Mouse (Mus musculus) myocyte (in vitro differentiated cells): Measurements from ENCODE around the gene Ccr6. TPM values are rescaled to one million over a fixed set of nuclear protein-coding genes. Genes with fewer than 3 reads are reported as not detected.
A peak's percentile ranks its signal among the peaks of the same experiment; 100 is the strongest.

ENCODE experiments used
- H3K27me3 ChIP-seq: one replicate; pipeline ENCODE4 v1.6.1; 2011; ENCODE audit not compliant: control insufficient read depth, insufficient read depth, insufficient read length
- H3K36me3 ChIP-seq: one replicate; pipeline ENCODE4 v1.6.1; 2011; ENCODE audit not compliant: control insufficient read depth, insufficient read depth
- H3K4me2 ChIP-seq: one replicate; pipeline ENCODE4 v1.6.1; 2011; ENCODE audit warnings: low read depth, control low read depth
- H3K4me3 ChIP-seq: one replicate; pipeline ENCODE4 v1.5.1; 2011; ENCODE audit warnings: mild to moderate bottlenecking, control low read depth, moderate library complexity
- H3K79me2 ChIP-seq: one replicate; pipeline ENCODE4 v1.6.1; 2011; ENCODE audit not compliant: control insufficient read depth, insufficient read depth
- H3ac ChIP-seq: one replicate; pipeline ENCODE4 v1.6.1; 2011; ENCODE audit not compliant: control insufficient read depth, insufficient read length
- MAX ChIP-seq: IDR thresholded peaks from one replicate; pipeline ENCODE4 v1.6.1; 2011; ENCODE audit warnings: low read depth, mild to moderate bottlenecking, control low read depth
- MYOD1 ChIP-seq, 3 experiments: IDR thresholded peaks; one replicate each; pipeline ENCODE4 v1.6.1; 2011; ENCODE audit warnings: control low read depth in 2 of 3, low read depth in 2 of 3, mild to moderate bottlenecking in 2 of 3, moderate library complexity in 1 of 3; ENCODE audit not compliant: insufficient read length in 2 of 3, control insufficient read depth in 1 of 3
- MYOG ChIP-seq, 3 experiments: IDR thresholded peaks; one replicate each; pipeline ENCODE4 v1.6.1; 2011; ENCODE audit warnings: control low read depth in 2 of 3, low read depth in 2 of 3, mild to moderate bottlenecking in 2 of 3; ENCODE audit not compliant: insufficient read length in 2 of 3, control insufficient read depth in 1 of 3, insufficient read depth in 1 of 3
- POLR2A ChIP-seq: IDR thresholded peaks from one replicate; pipeline ENCODE4 v1.6.1; 2011; ENCODE audit warnings: low read depth, mild to moderate bottlenecking, control low read depth, moderate library complexity; ENCODE audit not compliant: insufficient read length
- POLR2AphosphoS2 ChIP-seq: IDR thresholded peaks from one replicate; pipeline ENCODE4 v1.6.1; 2011; ENCODE audit warnings: low read depth, control low read depth; ENCODE audit not compliant: insufficient read length
- REST ChIP-seq: IDR thresholded peaks from one replicate; pipeline ENCODE4 v1.6.1; 2011; ENCODE audit warnings: mild to moderate bottlenecking, control low read depth, moderate library complexity; ENCODE audit not compliant: insufficient read depth, insufficient read length
- SRF ChIP-seq: IDR thresholded peaks from one replicate; pipeline ENCODE4 v1.6.1; 2011; ENCODE audit warnings: low read depth; ENCODE audit not compliant: control insufficient read depth, insufficient read length
- TCF12 ChIP-seq: IDR thresholded peaks from one replicate; pipeline ENCODE4 v1.6.1; 2011; ENCODE audit warnings: mild to moderate bottlenecking, control low read depth; ENCODE audit not compliant: poor library complexity, insufficient read depth, severe bottlenecking
- TCF3 ChIP-seq: IDR thresholded peaks from one replicate; pipeline ENCODE4 v1.6.1; 2011; ENCODE audit warnings: low read depth, control low read depth; ENCODE audit not compliant: insufficient read length
- USF1 ChIP-seq: IDR thresholded peaks from one replicate; pipeline ENCODE4 v1.6.1; 2011; ENCODE audit warnings: low read depth, mild to moderate bottlenecking, control low read depth, moderate library complexity
- polyA plus RNA-seq: library from polyadenylated mRNA; unstranded; fragments of >200 nt; fragmentation: generic; extraction: Trizol; gene quantifications from one replicate; pipeline ENCODE4 v1.2.1, GENCODE M21; 2012; ENCODE audit warnings: missing spikeins

Ccr6 gene
- polyA plus RNA-seq, 1 experiment, result not detected

GRCm38 (mm10) chr17:8298281-8298680 is 62.4 kb downstream of the Ccr6 start:
- H3ac ChIP-seq, result no peak overlapping the region
- no peak overlapping the region for H3K4me3 ChIP-seq
- no peak overlapping the region for H3K4me2 ChIP-seq
- TF ChIP-seq MYOG (IDR thresholded peaks at IDR 0.05; ENCODE audit: control insufficient read depth in 1 of 3, insufficient read depth in 1 of 3, insufficient read length in 2 of 3, low read depth in 2 of 3) (no peak), REST (no peak), POLR2A (no peak)
- H3K36me3 ChIP-seq, result no peaks in the 10 kb centered on the region
- H3K27me3 ChIP-seq, result no peaks in the 10 kb centered on the region
- no peaks in the 10 kb centered on the region for H3K79me2 ChIP-seq

GRCm38 (mm10) chr17:8299524-8299923 is 63.7 kb downstream of the Ccr6 start:
- H3K4me3 ChIP-seq, result no peak overlapping the region
- TF ChIP-seq REST (no peak), SRF (no peak), POLR2A (no peak), MAX (no peak), USF1 (no peak), MYOG (IDR thresholded peaks at IDR 0.05; ENCODE audit: control insufficient read depth in 1 of 3, insufficient read depth in 1 of 3, insufficient read length in 2 of 3, low read depth in 2 of 3) (no peak), TCF3 (no peak), MYOD1 (IDR thresholded peaks at IDR 0.05; ENCODE audit: control insufficient read depth in 1 of 3, insufficient read length in 2 of 3, low read depth in 2 of 3) (no peak)
- no peak overlapping the region for H3K4me2 ChIP-seq
- H3K27me3 ChIP-seq, result no peaks in the 10 kb centered on the region
- H3K36me3 ChIP-seq, result no peaks in the 10 kb centered on the region
- no peak overlapping the region for H3ac ChIP-seq
- H3K79me2 ChIP-seq, result no peaks in the 10 kb centered on the region

- no peak overlapping the region for H3K4me2 ChIP-seq
- H3K79me2 ChIP-seq, result no peaks in the 10 kb centered on the region
- H3K36me3 ChIP-seq, result no peaks in the 10 kb centered on the region
- TF ChIP-seq MAX (no peak), USF1 (no peak), TCF12 (no peak), POLR2A (no peak), MYOD1 (IDR thresholded peaks at IDR 0.05; ENCODE audit: control insufficient read depth in 1 of 3, insufficient read length in 2 of 3, low read depth in 2 of 3) (no peak), POLR2AphosphoS2 (no peak)
- H3ac ChIP-seq, result no peak overlapping the region
- no peaks in the 10 kb centered on the region for H3K27me3 ChIP-seq
- no peak overlapping the region for H3K4me3 ChIP-seq
Measured at GRCm38 (mm10) chr17:8301515-8301914, 65.7 kb downstream of the Ccr6 start.

- H3K79me2 ChIP-seq, result no peaks in the 10 kb centered on the region
- TF ChIP-seq TCF3, result no peak
- no peak overlapping the region for H3K4me3 ChIP-seq
- no peaks in the 10 kb centered on the region for H3K27me3 ChIP-seq
- H3K36me3 ChIP-seq, result no peaks in the 10 kb centered on the region
- H3ac ChIP-seq, result no peak overlapping the region
- H3K4me2 ChIP-seq, result no peak overlapping the region
Measured at GRCm38 (mm10) chr17:8302772-8303438, 67.1 kb downstream of the Ccr6 start.

- Histone ChIP-seq H3K36me3 (no peaks in the 10 kb centered on the region), H3K27me3 (no peaks in the 10 kb centered on the region), H3K79me2 (no peaks in the 10 kb centered on the region), H3K4me2 (no peak overlapping the region), H3ac (no peak overlapping the region), H3K4me3 (no peak overlapping the region)
- TF ChIP-seq MAX, result no peak
- TF ChIP-seq TCF3, result no peak
- no peak for TF ChIP-seq USF1
- TF ChIP-seq POLR2A, result no peak
- peak; percentile 25 to 67 (median 30) for TF ChIP-seq MYOG (IDR thresholded peaks at IDR 0.05; ENCODE audit: control insufficient read depth in 1 of 3, insufficient read depth in 1 of 3, insufficient read length in 2 of 3, low read depth in 2 of 3)
- TF ChIP-seq MYOD1 (IDR thresholded peaks at IDR 0.05; ENCODE audit: control insufficient read depth in 1 of 3, insufficient read length in 2 of 3, low read depth in 2 of 3), result peak; percentile 58 to 87 (median 75)
Measured at GRCm38 (mm10) chr17:8303671-8304070, 67.8 kb downstream of the Ccr6 start.

- H3K36me3 ChIP-seq, result no peaks in the 10 kb centered on the region
- H3K27me3 ChIP-seq, result no peaks in the 10 kb centered on the region
- H3ac ChIP-seq, result no peak overlapping the region
- H3K79me2 ChIP-seq, result no peaks in the 10 kb centered on the region
- no peak overlapping the region for H3K4me2 ChIP-seq
- TF ChIP-seq POLR2AphosphoS2, result no peak
- no peak for TF ChIP-seq MYOG (IDR thresholded peaks at IDR 0.05; ENCODE audit: control insufficient read depth in 1 of 3, insufficient read depth in 1 of 3, insufficient read length in 2 of 3, low read depth in 2 of 3)
- TF ChIP-seq TCF3, result no peak
- no peak for TF ChIP-seq POLR2A
- TF ChIP-seq REST, result no peak
- no peak for TF ChIP-seq SRF
- no peak for TF ChIP-seq USF1
- TF ChIP-seq MYOD1 (IDR thresholded peaks at IDR 0.05; ENCODE audit: control insufficient read depth in 1 of 3, insufficient read length in 2 of 3, low read depth in 2 of 3), result no peak
- H3K4me3 ChIP-seq, result no peak overlapping the region
Measured at GRCm38 (mm10) chr17:8305801-8306200, 70.0 kb downstream of the Ccr6 start.

Other genes with a start within 250 kb of the Ccr6 start
- gene Gm49673, start 88.3 kb upstream of the Ccr6 start, polyA plus RNA-seq, result not detected
- gene Rnaset2a, start 87.9 kb upstream of the Ccr6 start, polyA plus RNA-seq, result 151 TPM
- 5.3 TPM for gene Fgfr1op, start 70.5 kb upstream of the Ccr6 start, polyA plus RNA-seq
- gene Mpc1, start 46.9 kb downstream of the Ccr6 start, polyA plus RNA-seq, result 66.6 TPM
- 56.2 TPM for gene Sft2d1, start 75.1 kb downstream of the Ccr6 start, polyA plus RNA-seq
- 0.19 TPM for gene Prr18, start 101.4 kb downstream of the Ccr6 start, polyA plus RNA-seq
- 0.07 TPM for gene T2, start 119.9 kb downstream of the Ccr6 start, polyA plus RNA-seq
- 0.10 TPM for gene T, start 198.4 kb downstream of the Ccr6 start, polyA plus RNA-seq